Mouse (Mus musculus) heart, embryonic 12.5 days (tissue): ENCODE measurements around the gene Gm13285. TPM values are rescaled to one million over a fixed set of nuclear protein-coding genes. Genes with fewer than 3 reads are reported as not detected.
"Not testable (repeated sequence)": the region's sequence is repeated elsewhere in the genome, so short reads cannot be mapped to it uniquely, and the experiment has no call there.

Experiments
- ATAC-seq: fragments of 200-750 bp; cut with Nextera tagmentation; 2 replicates; pipeline ENCODE4 v1.8.0; 2017; ENCODE audit warnings: moderate TSS enrichment, moderate library complexity; ENCODE audit not compliant: insufficient number of reproducible peaks, low FRiP score
- H3K27ac ChIP-seq: fragments of 300-500 bp; sonication (generic); 2 replicates; pipeline ENCODE4 v1.5.1; 2016; ENCODE audit warnings: mild to moderate bottlenecking, moderate library complexity; ENCODE audit not compliant: poor library complexity, severe bottlenecking
- H3K27me3 ChIP-seq: fragments of 300-500 bp; sonication (generic); replicated peaks from 2 replicates; pipeline ENCODE4 v1.6.1; 2016; ENCODE audit warnings: mild to moderate bottlenecking, moderate library complexity
- H3K36me3 ChIP-seq: fragments of 300-500 bp; sonication (generic); 2 replicates; pipeline ENCODE4 v1.6.1; 2016; ENCODE audit warnings: mild to moderate bottlenecking, moderate library complexity
- H3K4me1 ChIP-seq: fragments of 300-500 bp; sonication (generic); replicated peaks from 2 replicates; pipeline ENCODE4 v1.6.1; 2016; ENCODE audit warnings: mild to moderate bottlenecking
- H3K4me2 ChIP-seq: fragments of 300-500 bp; sonication (generic); 2 replicates; pipeline ENCODE4 v1.6.1; 2016; ENCODE audit warnings: mild to moderate bottlenecking, moderate library complexity
- H3K4me3 ChIP-seq: fragments of 300-500 bp; sonication (generic); 2 replicates; pipeline ENCODE4 v1.5.1; 2016; ENCODE audit warnings: mild to moderate bottlenecking
- H3K9ac ChIP-seq: fragments of 300-500 bp; sonication (generic); 2 replicates; pipeline ENCODE4 v1.6.1; 2016; ENCODE audit warnings: mild to moderate bottlenecking, moderate library complexity
- H3K9me3 ChIP-seq: fragments of 300-500 bp; sonication (generic); replicated peaks from 2 replicates; pipeline ENCODE4 v1.6.1; 2016; ENCODE audit warnings: mild to moderate bottlenecking, moderate library complexity
- WGBS: fragments of 180-500 bp; shearing (Covaris S2); methylation state at CpG from one replicate; pipeline ENCODE4 v1.1.7; 2016; 5-methylcytosine and 5-hydroxymethylcytosine counted together
- polyA plus RNA-seq: library from polyadenylated mRNA; unstranded; fragments of >200 nt; fragmentation: Nextera tagmentation; extraction: Ambion mirVana; gene quantifications from 2 replicates; pipeline ENCODE4 v1.2.1, GENCODE M21; 2016

Gene Gm13285
- 1.1 TPM in 1 of 2 replicates, not detected in the other for polyA plus RNA-seq

- H3K36me3 ChIP-seq, H3K4me3 ChIP-seq, H3K27ac ChIP-seq, H3K27me3 ChIP-seq, H3K9ac ChIP-seq, H3K9me3 ChIP-seq, H3K4me1 ChIP-seq, H3K4me2 ChIP-seq, ATAC-seq: not testable (repeated sequence)
- WGBS, result 9% methylated on average over 6 of the region's 7 CpGs
These were observed at the start of gene Gm13285 for GRCm38 (mm10) chr4:88799365-88799764. TSS of gene Gm13285 (plus strand) at chr4:88799665.

- 53% methylated on average over 6 of the region's 6 CpGs for WGBS
- H3K4me1 ChIP-seq, result no peaks in the 10 kb centered on the region
- no peak for ATAC-seq
These were observed 49.5 kb upstream of the Gm13285 start for GRCm38 (mm10) chr4:88749926-88750325.

GRCm38 (mm10) chr4:88754818-88755340, 44.6 kb upstream of the Gm13285 start, which contains the start of gene Gm13271:
TSS of gene Gm13271 (plus strand) at chr4:88754868.
- not testable (repeated sequence) for H3K4me1 ChIP-seq, H3K4me3 ChIP-seq, ATAC-seq, H3K4me2 ChIP-seq, H3K27ac ChIP-seq, H3K36me3 ChIP-seq, H3K9me3 ChIP-seq, H3K9ac ChIP-seq, H3K27me3 ChIP-seq
- WGBS, result 56% methylated on average over 15 of the region's 15 CpGs

More at GRCm38 (mm10) chr4:88749926-88750325, 49.5 kb upstream of the Gm13285 start:
- Histone ChIP-seq H3K36me3 (no peaks in the 10 kb centered on the region), H3K4me2 (no peak overlapping the region), H3K4me3 (no peak overlapping the region), H3K27me3 (peaks cover 3% of the 10 kb centered on the region; the same call in 1 of the 2 replicates), H3K9me3 (no peaks in the 10 kb centered on the region), H3K9ac (no peak overlapping the region), H3K27ac (no peak overlapping the region)

- WGBS, result 9% methylated on average over 29 of the region's 31 CpGs
- peak overlapping the region; percentile 77 for H3K4me2 ChIP-seq
- ATAC-seq, H3K27me3 ChIP-seq, H3K4me1 ChIP-seq, H3K9me3 ChIP-seq, H3K36me3 ChIP-seq: not testable (repeated sequence)
- H3K4me3 ChIP-seq, result peak overlapping the region; percentile 64
- peak overlapping the region; percentile 85 for H3K9ac ChIP-seq
- H3K27ac ChIP-seq, result peak overlapping the region; percentile 98
These were observed 42.6 kb upstream of the Gm13285 start for GRCm38 (mm10) chr4:88756581-88757513.

- H3K4me2 ChIP-seq, result peak overlapping the region; percentile 77
- H3K4me3 ChIP-seq, result peak overlapping the region; percentile 64
- ATAC-seq, result peak; percentile 97
- H3K9ac ChIP-seq, result peak overlapping the region; percentile 85
- WGBS, result under 1% methylated on average over 21 of the region's 21 CpGs
- not testable (repeated sequence) for H3K4me1 ChIP-seq, H3K36me3 ChIP-seq, H3K27me3 ChIP-seq, H3K9me3 ChIP-seq
- peak overlapping the region; percentile 98 for H3K27ac ChIP-seq
These were observed 41.8 kb upstream of the Gm13285 start for GRCm38 (mm10) chr4:88757628-88758031.

GRCm38 (mm10) chr4:88758751-88759150, 40.7 kb upstream of the Gm13285 start:
- not testable (repeated sequence) for H3K27ac ChIP-seq, H3K27me3 ChIP-seq, H3K4me2 ChIP-seq, H3K36me3 ChIP-seq, H3K4me3 ChIP-seq, ATAC-seq, H3K9ac ChIP-seq, H3K9me3 ChIP-seq, H3K4me1 ChIP-seq
- WGBS, result 80% methylated on average over 9 of the region's 9 CpGs

GRCm38 (mm10) chr4:88759610-88760268, 39.7 kb upstream of the Gm13285 start, which contains the start of gene Gm13283:
TSS of gene Gm13283 (plus strand) at chr4:88760119.
- H3K27ac ChIP-seq, H3K27me3 ChIP-seq, H3K4me1 ChIP-seq, ATAC-seq, H3K36me3 ChIP-seq, H3K9me3 ChIP-seq: not testable (repeated sequence)
- H3K9ac ChIP-seq, result peak within 1 kb of the TSS; percentile 61; the same call in 1 of the 2 replicates
- peak within 1 kb of the TSS; percentile 36 for H3K4me3 ChIP-seq
- H3K4me2 ChIP-seq, result peak within 1 kb of the TSS; percentile 58
- 14% methylated on average over 12 of the region's 14 CpGs for WGBS

- WGBS, result under 1% methylated on average over 24 of the region's 28 CpGs
- not testable (repeated sequence) for H3K4me1 ChIP-seq, ATAC-seq, H3K27ac ChIP-seq, H3K36me3 ChIP-seq, H3K27me3 ChIP-seq, H3K9me3 ChIP-seq
- Histone ChIP-seq H3K4me3 (peak overlapping the region; percentile 36), H3K4me2 (peak overlapping the region; percentile 58), H3K9ac (peak overlapping the region; percentile 61; the same call in 1 of the 2 replicates)
These were observed 39.0 kb upstream of the Gm13285 start for GRCm38 (mm10) chr4:88760431-88760830.

- not testable (repeated sequence) for H3K9me3 ChIP-seq, H3K27me3 ChIP-seq, H3K36me3 ChIP-seq, ATAC-seq, H3K4me3 ChIP-seq, H3K9ac ChIP-seq, H3K4me2 ChIP-seq, H3K4me1 ChIP-seq, H3K27ac ChIP-seq
- 65% methylated on average over 6 of the region's 8 CpGs for WGBS
These were observed 37.7 kb upstream of the Gm13285 start for GRCm38 (mm10) chr4:88761776-88762175.

GRCm38 (mm10) chr4:88762341-88762740, 37.1 kb upstream of the Gm13285 start:
- not testable (repeated sequence) for H3K9me3 ChIP-seq, H3K27ac ChIP-seq, ATAC-seq, H3K36me3 ChIP-seq, H3K4me1 ChIP-seq, H3K27me3 ChIP-seq, H3K4me3 ChIP-seq, H3K9ac ChIP-seq
- WGBS, result 45% methylated on average over 9 of the region's 9 CpGs
- peak overlapping the region; percentile 53; the same call in 1 of the 2 replicates for H3K4me2 ChIP-seq
